Mouse (Mus musculus): Measurements from ENCODE around the gene Cfap45.

DNA sequence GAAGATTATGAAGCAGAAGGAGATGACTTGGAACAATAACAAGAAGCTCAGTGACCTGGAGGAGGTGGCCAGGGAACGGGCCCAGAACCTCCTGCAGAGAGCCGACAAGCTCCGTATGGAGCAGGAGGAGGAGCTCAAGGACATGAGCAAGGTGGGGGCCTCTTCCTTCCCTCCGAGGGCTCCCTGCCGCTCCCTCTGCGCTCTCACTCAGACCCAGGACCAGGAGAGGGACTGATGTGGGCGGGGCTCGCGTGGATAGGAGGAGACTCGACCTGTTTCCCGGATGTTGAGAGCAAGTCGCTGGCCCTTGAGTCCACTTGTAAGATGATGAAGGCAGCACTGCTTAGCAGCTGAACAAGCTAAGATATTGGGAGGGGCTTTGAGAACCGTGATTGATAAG lies 11.9 kb downstream of the Cfap45 start:
- TF ChIP-seq POLR2A (IDR thresholded peaks at IDR 0.05; ENCODE audit: control insufficient read depth in 1 of 2, insufficient read depth in 1 of 2, low read depth in 1 of 2, low read length in 2 of 2, poor library complexity in 1 of 2) = no peak
- no peak for TF ChIP-seq CTCF (IDR thresholded peaks at IDR 0.05 in 2 of 3, conservative IDR thresholded peaks at IDR 0.05 in 1 of 3; ENCODE audit: control insufficient read depth in 1 of 3, insufficient read depth in 1 of 3, low read depth in 2 of 3, low read length in 3 of 3, poor library complexity in 1 of 3, severe bottlenecking in 1 of 3)
- no peak for TF ChIP-seq EP300 (IDR thresholded peaks at IDR 0.05; ENCODE audit: low read depth in 1 of 2, low read length in 2 of 2)
- TF ChIP-seq MAFK (IDR thresholded peaks at IDR 0.05; ENCODE audit: borderline replicate concordance, low read depth, low read length) = no peak
- no peak for TF ChIP-seq POLR2AphosphoS2 (IDR thresholded peaks at IDR 0.05; ENCODE audit: low read length)
- TF ChIP-seq MAX (IDR thresholded peaks at IDR 0.05; ENCODE audit: low read length) = no peak
- TF ChIP-seq UBTF (IDR thresholded peaks at IDR 0.05; ENCODE audit: borderline replicate concordance, insufficient read depth, low read depth, low read length) = no peak
- TF ChIP-seq TCF12 (IDR thresholded peaks at IDR 0.05; ENCODE audit: low read depth, low read length) = no peak
- no peak for TF ChIP-seq GATA1 (IDR thresholded peaks at IDR 0.05; ENCODE audit: low read depth, low read length)
